Mouse (Mus musculus): ENCODE measurements around the gene Capn15. TPM values are rescaled to one million over a fixed set of nuclear protein-coding genes. Genes with fewer than 3 reads are reported as not detected.

The Capn15 gene
- total and polyA plus RNA-seq, 3 experiments, result 6.1 to 15.5 (median 7.4) TPM

DNA sequence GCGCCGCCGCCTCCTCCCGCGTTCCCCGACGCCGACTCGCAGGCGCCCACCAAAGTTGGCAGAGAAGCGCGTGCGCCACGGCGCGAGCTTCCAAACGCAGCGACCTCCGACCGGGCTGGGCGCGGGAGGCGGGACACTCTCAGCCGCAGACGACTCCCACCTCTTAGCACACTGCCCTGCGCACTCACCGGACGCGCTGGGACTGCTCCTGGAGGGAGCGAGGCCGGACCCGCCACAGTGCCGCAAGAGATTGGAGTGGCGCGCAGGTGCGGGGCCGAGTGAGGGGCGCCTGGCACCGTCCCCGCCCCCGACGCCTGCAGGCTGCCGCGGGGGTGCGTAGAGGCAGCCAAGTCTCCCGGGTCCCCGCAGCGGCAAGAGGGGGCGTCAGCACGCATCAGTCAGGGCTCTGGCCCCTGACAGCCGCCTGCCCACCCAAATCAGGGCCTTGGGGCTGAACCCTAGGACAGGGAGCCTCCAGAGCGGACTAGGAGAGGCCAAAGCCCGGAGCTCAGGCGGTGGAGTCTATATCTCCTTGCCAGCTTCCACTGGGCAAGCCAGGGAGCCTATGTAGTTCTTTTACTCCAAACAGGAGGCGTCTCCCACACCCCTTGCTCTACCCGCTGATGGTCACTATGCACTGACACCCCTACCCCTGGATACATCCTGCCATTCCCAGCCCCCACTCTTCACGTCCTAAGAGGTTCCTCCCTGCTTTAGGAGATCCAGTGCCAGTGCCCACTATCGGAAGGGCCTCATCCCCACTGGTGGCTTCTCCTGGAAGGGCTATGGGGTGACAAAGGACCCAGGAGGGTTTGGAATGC lies 33.6 kb downstream of the Capn15 start, which contains the start of gene A930017K11Rik:
Gene A930017K11Rik, minus strand, starts transcription at position 763 of the 821 bp plus-strand sequence.
- peaks cover 6% of the 10 kb centered on the region; the same call in 1 of the 2 replicates for H3K27me3 ChIP-seq (ENCODE audit: control insufficient read depth, insufficient read depth, low read length)
- peak within 1 kb of the TSS; percentile 46 for H3K9ac ChIP-seq (ENCODE audit: low read depth, low read length)
- intact Hi-C loops (cut with DNase I), result no loop called here
- H3K27ac ChIP-seq, result no peak within 1 kb of the TSS
- DNase-seq, result no peak
- H3K4me1 ChIP-seq (ENCODE audit: control insufficient read depth, insufficient read depth, low read length), result no peaks in the 10 kb centered on the region
- H3K79me2 ChIP-seq (replicated peaks; ENCODE audit: control insufficient read depth, insufficient read depth, low read length), result no peaks in the 10 kb centered on the region
- H3K4me3 ChIP-seq, result peak within 1 kb of the TSS; percentile 40
- 3% methylated on average over 58 of the region's 58 CpGs for WGBS
- no peaks in the 10 kb centered on the region for H3K36me3 ChIP-seq (ENCODE audit: control insufficient read depth, insufficient read depth, low read length)
- TF ChIP-seq POLR2A (IDR thresholded peaks at IDR 0.05; ENCODE audit: insufficient read depth, low read depth, low read length) (no peak), CTCF (IDR thresholded peaks at IDR 0.05) (no peak), EP300 (IDR thresholded peaks at IDR 0.05; ENCODE audit: insufficient read depth, low read depth, low read length) (no peak)

DNA sequence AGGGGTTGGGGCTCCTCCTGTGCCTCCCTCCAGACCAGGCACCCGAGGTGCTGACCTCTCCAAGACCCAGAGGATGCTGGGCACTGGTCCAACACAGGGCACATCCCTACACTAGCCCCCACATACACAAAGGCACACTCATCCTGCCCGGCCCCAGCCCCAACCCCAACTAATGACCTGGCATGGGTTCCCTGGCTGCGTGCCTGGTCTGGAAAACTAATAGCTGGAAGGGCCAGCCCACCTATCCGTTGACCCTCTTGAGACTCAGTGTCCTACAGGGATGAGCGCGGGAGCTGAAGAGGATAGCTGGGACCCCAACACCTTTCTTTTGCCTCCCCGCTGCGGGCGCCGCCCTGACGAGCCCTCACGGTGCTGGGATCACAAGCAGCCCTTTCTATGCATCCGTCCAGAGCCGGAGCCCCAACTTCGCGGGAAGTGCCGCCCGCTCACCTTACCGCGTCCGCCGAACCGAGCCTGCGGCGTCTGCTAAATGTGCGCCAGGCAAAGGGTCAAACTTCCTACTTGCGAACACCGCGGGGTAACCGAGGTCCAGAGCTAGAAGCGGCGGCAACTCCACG lies 34.3 kb downstream of the Capn15 start:
- no peak for DNase-seq
- no peaks in the 10 kb centered on the region for H3K79me2 ChIP-seq (replicated peaks; ENCODE audit: control insufficient read depth, insufficient read depth, low read length)
- H3K27me3 ChIP-seq (ENCODE audit: control insufficient read depth, insufficient read depth, low read length), result peaks cover 6% of the 10 kb centered on the region; the same call in 1 of the 2 replicates
- 1% methylated on average over 33 of the region's 33 CpGs for WGBS
- H3K36me3 ChIP-seq (ENCODE audit: control insufficient read depth, insufficient read depth, low read length), result no peaks in the 10 kb centered on the region
- no peak overlapping the region for H3K27ac ChIP-seq
- peak overlapping the region; percentile 46 for H3K9ac ChIP-seq (ENCODE audit: low read depth, low read length)
- intact Hi-C loops (cut with DNase I), result no loop called here
- peak overlapping the region; percentile 40 for H3K4me3 ChIP-seq
- no peak for TF ChIP-seq EP300 (IDR thresholded peaks at IDR 0.05; ENCODE audit: insufficient read depth, low read depth, low read length)
- TF ChIP-seq CTCF (IDR thresholded peaks at IDR 0.05), result no peak
- no peak for TF ChIP-seq POLR2A (IDR thresholded peaks at IDR 0.05; ENCODE audit: insufficient read depth, low read depth, low read length)
- no peaks in the 10 kb centered on the region for H3K4me1 ChIP-seq (ENCODE audit: control insufficient read depth, insufficient read depth, low read length)

DNA sequence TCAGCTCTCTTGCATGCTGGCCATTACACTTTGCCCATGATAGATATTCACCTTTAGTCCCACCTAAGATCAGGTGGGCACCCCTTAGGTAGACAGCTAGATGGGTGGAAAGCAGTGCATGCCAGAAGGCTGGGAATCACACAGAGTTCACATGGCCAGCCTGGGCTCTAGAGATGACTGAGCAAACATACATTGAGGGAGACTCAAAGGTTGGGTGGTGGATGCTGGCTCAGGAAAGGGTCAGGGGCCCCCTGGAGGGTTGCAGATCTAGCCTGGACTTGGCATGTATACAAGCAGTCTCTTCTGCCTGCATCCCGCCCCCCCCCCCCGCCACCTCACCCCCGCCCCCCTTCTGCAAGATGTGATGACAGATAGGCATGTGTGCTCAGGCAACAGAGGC lies 34.9 kb downstream of the Capn15 start:
- peaks cover 6% of the 10 kb centered on the region; the same call in 1 of the 2 replicates for H3K27me3 ChIP-seq (ENCODE audit: control insufficient read depth, insufficient read depth, low read length)

DNA sequence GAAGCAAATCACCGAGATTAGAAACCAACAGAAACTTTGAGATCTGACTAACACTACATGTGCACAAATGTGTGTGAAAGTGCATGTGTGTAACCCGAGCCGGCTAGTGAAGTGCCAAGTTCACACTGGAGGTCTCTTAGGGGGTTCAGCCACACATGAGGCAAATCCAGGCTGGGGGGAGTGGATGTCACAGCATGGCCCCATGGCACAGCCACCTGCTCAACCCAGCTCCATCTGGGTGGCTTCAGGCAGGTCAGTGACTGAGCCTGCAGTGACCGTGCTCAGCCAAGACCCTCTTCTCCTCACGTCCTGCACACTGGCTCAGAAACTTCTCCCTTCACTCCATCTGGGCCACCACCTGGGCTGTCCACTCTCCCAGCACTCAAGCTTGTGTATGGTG lies 35.6 kb downstream of the Capn15 start:
- Histone ChIP-seq H3K27me3 (ENCODE audit: control insufficient read depth, insufficient read depth, low read length) (peaks cover 6% of the 10 kb centered on the region; the same call in 1 of the 2 replicates), H3K36me3 (ENCODE audit: control insufficient read depth, insufficient read depth, low read length) (no peaks in the 10 kb centered on the region), H3K4me3 (no peak overlapping the region), H3K79me2 (replicated peaks; ENCODE audit: control insufficient read depth, insufficient read depth, low read length) (no peaks in the 10 kb centered on the region), H3K27ac (no peak overlapping the region), H3K4me1 (ENCODE audit: control insufficient read depth, insufficient read depth, low read length) (no peaks in the 10 kb centered on the region; the same call in 1 of the 2 replicates), H3K9ac (ENCODE audit: low read depth, low read length) (no peak overlapping the region)
- WGBS, result 80% methylated on average over 5 of the region's 5 CpGs
- DNase-seq, result no peak
- TF ChIP-seq EP300 (IDR thresholded peaks at IDR 0.05; ENCODE audit: insufficient read depth, low read depth, low read length) (no peak), CTCF (IDR thresholded peaks at IDR 0.05) (no peak), POLR2A (IDR thresholded peaks at IDR 0.05; ENCODE audit: insufficient read depth, low read depth, low read length) (no peak)
- intact Hi-C loops (cut with DNase I), result no loop called here

More for the DNA sequence above, 34.9 kb downstream of the Capn15 start:
- Histone ChIP-seq H3K9ac (ENCODE audit: low read depth, low read length) (no peak overlapping the region), H3K27ac (no peak overlapping the region), H3K36me3 (ENCODE audit: control insufficient read depth, insufficient read depth, low read length) (no peaks in the 10 kb centered on the region), H3K4me3 (no peak overlapping the region), H3K4me1 (ENCODE audit: control insufficient read depth, insufficient read depth, low read length) (no peaks in the 10 kb centered on the region; the same call in 1 of the 2 replicates), H3K79me2 (replicated peaks; ENCODE audit: control insufficient read depth, insufficient read depth, low read length) (no peaks in the 10 kb centered on the region)
- 20% methylated on average over 1 of the region's 3 CpGs for WGBS
- TF ChIP-seq EP300 (IDR thresholded peaks at IDR 0.05; ENCODE audit: insufficient read depth, low read depth, low read length) (no peak), POLR2A (IDR thresholded peaks at IDR 0.05; ENCODE audit: insufficient read depth, low read depth, low read length) (no peak), CTCF (IDR thresholded peaks at IDR 0.05) (no peak)
- no peak for DNase-seq
- intact Hi-C loops (cut with DNase I), result no loop called here

DNA sequence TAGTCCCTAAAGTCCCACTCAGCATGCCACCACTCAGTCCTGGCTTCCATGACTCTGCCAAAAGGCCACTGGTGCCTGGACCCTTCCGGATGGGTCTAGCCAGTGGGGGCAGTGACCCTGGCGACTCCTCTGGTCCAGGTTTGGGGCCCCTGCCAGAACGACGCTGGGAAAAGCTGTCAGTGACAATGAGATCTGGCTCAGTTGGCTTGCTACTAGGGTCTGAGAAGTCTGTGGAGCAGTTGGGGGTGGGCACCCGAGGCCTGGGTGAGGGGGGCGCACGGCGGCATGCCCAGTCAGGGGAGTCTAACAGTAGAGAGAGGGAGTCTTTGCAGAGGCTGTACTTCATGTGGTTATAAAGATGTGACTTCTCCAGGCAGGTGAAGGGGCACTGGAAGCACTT lies 37.5 kb downstream of the Capn15 start:
- Histone ChIP-seq H3K27ac (no peak overlapping the region), H3K9ac (ENCODE audit: low read depth, low read length) (no peak overlapping the region)
- intact Hi-C loops (cut with DNase I), result no loop called here

More for the DNA sequence above, 37.5 kb downstream of the Capn15 start:
- TF ChIP-seq CTCF (IDR thresholded peaks at IDR 0.05) (no peak), EP300 (IDR thresholded peaks at IDR 0.05; ENCODE audit: insufficient read depth, low read depth, low read length) (no peak), POLR2A (IDR thresholded peaks at IDR 0.05; ENCODE audit: insufficient read depth, low read depth, low read length) (no peak)
- Histone ChIP-seq H3K79me2 (replicated peaks; ENCODE audit: control insufficient read depth, insufficient read depth, low read length) (no peaks in the 10 kb centered on the region), H3K27me3 (ENCODE audit: control insufficient read depth, insufficient read depth, low read length) (peaks cover 6% of the 10 kb centered on the region; the same call in 1 of the 2 replicates), H3K4me3 (no peak overlapping the region), H3K36me3 (ENCODE audit: control insufficient read depth, insufficient read depth, low read length) (no peaks in the 10 kb centered on the region), H3K4me1 (ENCODE audit: control insufficient read depth, insufficient read depth, low read length) (no peaks in the 10 kb centered on the region; the same call in 1 of the 2 replicates)
- no peak for DNase-seq
- whole genome bisulfite sequencing, result 74% methylated on average over 8 of the region's 8 CpGs

Measured in heart, adult 2 months (tissue).